Mouse (Mus musculus) stomach, postnatal 0 days (tissue): ENCODE results near the gene Defb26.
A peak's percentile ranks its signal among the peaks of the same experiment; 100 is the strongest.

Experiments used
- CTCF ChIP-seq: IDR thresholded peaks from 2 replicates; pipeline ENCODE4 v1.5.1; 2016; ENCODE audit warnings: antibody characterized with exemption, low read depth, mild to moderate bottlenecking, moderate library complexity
- EP300 ChIP-seq: optimal IDR thresholded peaks from 2 replicates; pipeline ENCODE3; 2016; ENCODE audit warnings: antibody characterized with exemption

DNA sequence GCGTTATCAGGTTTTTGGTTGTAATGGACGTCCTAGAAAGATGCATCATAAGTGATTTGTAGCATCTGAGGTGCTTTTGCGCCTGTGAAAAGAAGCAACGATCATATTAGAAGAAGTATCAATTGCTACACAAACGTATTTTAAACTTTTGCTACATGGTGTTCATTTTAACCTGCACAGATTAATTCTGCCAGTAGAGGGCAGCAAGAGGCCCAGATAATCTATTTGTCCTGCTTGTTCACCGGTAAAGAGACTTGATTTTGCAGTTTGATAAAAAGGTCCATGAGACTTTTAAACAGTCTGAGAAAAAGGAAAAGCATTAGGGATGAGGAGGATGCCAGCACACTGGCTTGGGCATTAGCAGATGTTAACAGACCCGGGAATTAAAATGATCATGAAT is 40.5 kb downstream of the Defb26 start:
- TF ChIP-seq CTCF, result peak; percentile 85
- TF ChIP-seq EP300, result no peak
